Mouse (Mus musculus) heart, adult 2 months (tissue): Measurements from ENCODE around the gene Gpatch4. TPM values are rescaled to one million over a fixed set of nuclear protein-coding genes. Genes with fewer than 3 reads are reported as not detected.

Experiments used
- DNase-seq, 2 experiments: peaks; one replicate each; pipeline ENCODE4 v3.0.0; 2021
- H3K27ac ChIP-seq: fragments of 200-600 bp; 2 replicates; pipeline ENCODE4 v1.8.1; 2022
- H3K27me3 ChIP-seq: fragments of 200-500 bp; 2 replicates; pipeline ENCODE4 v1.6.1; 2012; ENCODE audit warnings: mild to moderate bottlenecking, low read length, inconsistent platforms, mixed read lengths; ENCODE audit not compliant: control insufficient read depth, insufficient read depth
- H3K36me3 ChIP-seq: fragments of 200-500 bp; 2 replicates; pipeline ENCODE4 v1.6.1; 2012; ENCODE audit warnings: low read length, inconsistent platforms; ENCODE audit not compliant: control insufficient read depth, insufficient read depth
- H3K4me1 ChIP-seq: fragments of 200-500 bp; 2 replicates; pipeline ENCODE4 v1.6.1; 2011; ENCODE audit warnings: low read length; ENCODE audit not compliant: control insufficient read depth, insufficient read depth
- H3K4me3 ChIP-seq: fragments of 200-600 bp; 2 replicates; pipeline ENCODE4 v1.8.1; 2022
- H3K79me2 ChIP-seq: fragments of 200-500 bp; replicated peaks from 2 replicates; pipeline ENCODE4 v1.6.1; 2012; ENCODE audit warnings: mild to moderate bottlenecking, inconsistent platforms, low read length, moderate library complexity, mixed read lengths; ENCODE audit not compliant: control insufficient read depth, insufficient read depth
- H3K9ac ChIP-seq: fragments of 200-500 bp; 2 replicates; pipeline ENCODE4 v1.6.1; 2012; ENCODE audit warnings: low read depth, mild to moderate bottlenecking, control low read depth, inconsistent platforms, low read length, mixed read lengths
- CTCF ChIP-seq: fragments of 200-600 bp; IDR thresholded peaks from 2 replicates; pipeline ENCODE4 v1.8.1; 2022; ENCODE audit warnings: antibody characterized with exemption, mild to moderate bottlenecking, moderate library complexity
- EP300 ChIP-seq: fragments of 200-500 bp; IDR thresholded peaks from 2 replicates; pipeline ENCODE4 v1.6.1; 2011; ENCODE audit warnings: low read depth, low read length, control low read depth; ENCODE audit not compliant: insufficient read depth
- POLR2A ChIP-seq: fragments of 200-500 bp; IDR thresholded peaks from 2 replicates; pipeline ENCODE4 v1.6.1; 2011; ENCODE audit warnings: mild to moderate bottlenecking, low read depth, low read length, control low read depth; ENCODE audit not compliant: insufficient read depth
- WGBS: fragments of 180-500 bp; shearing (Covaris S2); methylation state at CpG from one replicate; pipeline ENCODE4 v1.1.7; 2018; 5-methylcytosine and 5-hydroxymethylcytosine counted together
- intact Hi-C: fragments of 180-260 bp; cut with DNase I; formaldehyde crosslinking; loops from one replicate; pipeline ENCODE4 v1.15.1; 2025
- polyA plus RNA-seq: library from polyadenylated mRNA; depleted of rRNA; stranded (reverse); fragments of >200 nt; gene quantifications from 2 replicates; pipeline ENCODE4 v1.2.3, GENCODE M21; 2012
- total RNA-seq, 2 experiments: library from RNA; stranded (reverse); gene quantifications; 2 replicates each; pipeline ENCODE4 v1.2.3; 2021

Gpatch4 gene
- total and polyA plus RNA-seq, 3 experiments: 4.3 to 9.9 (median 9.5) TPM

- no peak for DNase-seq
- no peaks in the 10 kb centered on the region for H3K36me3 ChIP-seq
- peaks cover 35% of the 10 kb centered on the region for H3K27me3 ChIP-seq
- 6% methylated on average over 7 of the region's 7 CpGs for WGBS
- no peaks in the 10 kb centered on the region for H3K79me2 ChIP-seq
- no peak overlapping the region for H3K9ac ChIP-seq
- intact Hi-C loops: no loop called here
- TF ChIP-seq CTCF: no peak
- H3K27ac ChIP-seq: no peak overlapping the region
- no peak overlapping the region for H3K4me3 ChIP-seq
- 0 out of 2 replicates have a peak, but pooled peaks cover 1% of the 10 kb centered on the region for H3K4me1 ChIP-seq
These were observed 44.2 kb upstream of the Gpatch4 start for GRCm38 (mm10) chr3:87998747-87999146.

- intact Hi-C loops: no loop called here
- Histone ChIP-seq H3K36me3 (no peaks in the 10 kb centered on the region), H3K9ac (no peak overlapping the region), H3K27ac (no peak overlapping the region), H3K79me2 (no peaks in the 10 kb centered on the region), H3K27me3 (peaks cover 35% of the 10 kb centered on the region), H3K4me3 (no peak overlapping the region), H3K4me1 (0 out of 2 replicates have a peak, but pooled peaks cover 1% of the 10 kb centered on the region)
- TF ChIP-seq POLR2A: no peak
- no peak for TF ChIP-seq CTCF
- TF ChIP-seq EP300: no peak
- 2% methylated on average over 38 of the region's 38 CpGs for WGBS
- no peak for DNase-seq
These were observed 43.5 kb upstream of the Gpatch4 start for GRCm38 (mm10) chr3:87999243-87999895.

- no peak for DNase-seq
- Histone ChIP-seq H3K36me3 (no peaks in the 10 kb centered on the region), H3K9ac (no peak within 1 kb of the TSS), H3K79me2 (no peaks in the 10 kb centered on the region), H3K4me1 (0 out of 2 replicates have a peak, but pooled peaks cover 1% of the 10 kb centered on the region), H3K27me3 (peaks cover 35% of the 10 kb centered on the region), H3K27ac (no peak within 1 kb of the TSS), H3K4me3 (no peak within 1 kb of the TSS)
- intact Hi-C loops: no loop called here
- TF ChIP-seq EP300: no peak
- no peak for TF ChIP-seq POLR2A
- TF ChIP-seq CTCF: no peak
- 1% methylated on average over 30 of the region's 39 CpGs for WGBS
These were observed 42.7 kb upstream of the Gpatch4 start, which contains the start of gene Bcan for GRCm38 (mm10) chr3:88000181-88000580. TSS of gene Bcan (minus strand) at chr3:88000230.

GRCm38 (mm10) chr3:88000816-88001595 lies 41.9 kb upstream of the Gpatch4 start:
- H3K9ac ChIP-seq: no peak overlapping the region
- no peak overlapping the region for H3K4me3 ChIP-seq
- no peak overlapping the region for H3K27ac ChIP-seq
- DNase-seq: no peak
- no peaks in the 10 kb centered on the region for H3K36me3 ChIP-seq
- H3K4me1 ChIP-seq: 0 out of 2 replicates have a peak, but pooled peaks cover 1% of the 10 kb centered on the region
- H3K27me3 ChIP-seq: peaks cover 31% of the 10 kb centered on the region
- intact Hi-C loops: no loop called here
- TF ChIP-seq EP300 (no peak), CTCF (no peak), POLR2A (no peak)
- H3K79me2 ChIP-seq: no peaks in the 10 kb centered on the region
- WGBS: 21% methylated on average over 11 of the region's 11 CpGs

GRCm38 (mm10) chr3:88002291-88002976 lies 40.5 kb upstream of the Gpatch4 start:
- TF ChIP-seq POLR2A (no peak), CTCF (no peak), EP300 (no peak)
- Histone ChIP-seq H3K4me1 (no peaks in the 10 kb centered on the region), H3K79me2 (no peaks in the 10 kb centered on the region), H3K4me3 (no peak overlapping the region), H3K9ac (no peak overlapping the region), H3K27ac (no peak overlapping the region), H3K36me3 (no peaks in the 10 kb centered on the region), H3K27me3 (peaks cover 23% of the 10 kb centered on the region)
- 5% methylated on average over 17 of the region's 17 CpGs for WGBS
- no peak for DNase-seq
- intact Hi-C loops: no loop called here
